Mouse (Mus musculus) liver, adult 2 months (tissue): ENCODE data around the gene Trim27.

Experiments
- CTCF ChIP-seq: fragments of 200-500 bp; IDR thresholded peaks from 2 replicates; pipeline ENCODE4 v1.5.1; 2011; ENCODE audit warnings: low read depth, low read length, control low read depth
- POLR2A ChIP-seq: fragments of 200-500 bp; IDR thresholded peaks from 2 replicates; pipeline ENCODE4 v1.6.1; 2011; ENCODE audit warnings: low read length, control low read depth; ENCODE audit not compliant: insufficient read depth; ENCODE audit errors: extremely low read depth

DNA sequence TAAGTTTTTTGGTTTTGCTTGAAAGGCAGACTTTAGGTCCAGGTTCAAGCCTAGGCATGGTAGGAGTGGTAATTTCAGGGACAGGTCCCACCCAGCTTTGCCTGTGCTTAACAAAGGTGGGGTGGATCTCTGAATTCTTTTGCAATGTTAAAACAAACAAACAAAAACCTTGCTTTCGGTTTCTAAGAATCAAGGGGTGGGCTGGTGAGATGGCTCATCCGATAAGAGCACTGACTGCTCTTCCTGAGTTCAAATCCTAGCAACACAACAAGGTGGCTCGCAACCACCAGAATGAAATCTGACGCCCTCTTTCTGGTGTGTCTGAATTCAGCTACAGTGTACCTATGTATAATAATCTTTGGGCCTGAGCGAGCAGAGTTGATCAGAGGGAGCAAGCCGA lies 46.0 kb downstream of the Trim27 start:
- no peak for TF ChIP-seq POLR2A
- no peak for TF ChIP-seq CTCF
